Mouse (Mus musculus): Measurements from ENCODE around the gene Lama5. TPM values are rescaled to one million over a fixed set of nuclear protein-coding genes. Genes with fewer than 3 reads are reported as not detected.

Lama5 gene
- total RNA-seq, 2 experiments from 2014 or later = 47.5 to 66.5 TPM

DNA sequence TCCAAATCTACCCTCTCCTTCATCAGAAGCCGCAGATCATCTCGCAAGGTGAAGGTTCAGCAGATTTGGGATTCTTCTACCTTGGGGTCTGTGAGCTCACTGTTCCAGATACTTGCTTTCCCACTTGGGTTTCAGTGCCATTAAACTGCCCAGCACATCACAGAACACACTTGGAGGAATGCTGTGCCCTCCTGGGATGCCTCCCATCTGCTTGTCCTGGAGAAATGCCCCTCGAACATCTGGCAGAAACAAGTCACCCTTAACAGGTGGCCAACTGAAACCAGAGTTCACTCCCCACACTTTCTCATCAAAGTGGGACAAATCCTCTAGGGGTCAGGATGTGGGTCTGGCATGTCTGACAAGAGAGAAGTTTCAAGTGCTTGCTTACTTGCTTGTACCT lies 67.0 kb downstream of the Lama5 start:
- DNase-seq (ENCODE audit: low spot score in 2 of 2) = no peak

- DNase-seq (ENCODE audit: low spot score in 2 of 2) = no peak
These were observed 70.9 kb downstream of the Lama5 start for GRCm38 (mm10) chr2:180154796-180155195.

DNA sequence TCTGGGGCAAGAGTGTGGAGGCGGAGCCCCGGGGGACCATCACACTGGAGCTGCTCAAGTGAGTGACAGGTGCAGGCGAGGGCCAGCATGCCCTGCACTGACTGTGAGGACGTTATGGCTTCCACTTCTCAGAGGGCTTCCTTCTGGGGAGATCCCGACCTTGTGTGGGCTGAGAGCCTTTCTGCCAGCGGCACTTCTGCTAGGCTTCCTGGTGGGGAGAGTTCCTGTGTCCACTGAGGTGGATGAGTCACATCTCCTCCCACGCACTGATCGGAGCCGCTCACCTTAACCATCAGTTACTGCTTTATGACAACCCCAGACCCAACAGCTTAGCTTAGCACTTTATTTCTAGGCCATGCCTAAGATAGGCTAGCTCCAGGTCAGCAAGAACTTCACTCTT lies 77.1 kb downstream of the Lama5 start:
- DNase-seq (ENCODE audit: low spot score in 2 of 2) = no peak

DNA sequence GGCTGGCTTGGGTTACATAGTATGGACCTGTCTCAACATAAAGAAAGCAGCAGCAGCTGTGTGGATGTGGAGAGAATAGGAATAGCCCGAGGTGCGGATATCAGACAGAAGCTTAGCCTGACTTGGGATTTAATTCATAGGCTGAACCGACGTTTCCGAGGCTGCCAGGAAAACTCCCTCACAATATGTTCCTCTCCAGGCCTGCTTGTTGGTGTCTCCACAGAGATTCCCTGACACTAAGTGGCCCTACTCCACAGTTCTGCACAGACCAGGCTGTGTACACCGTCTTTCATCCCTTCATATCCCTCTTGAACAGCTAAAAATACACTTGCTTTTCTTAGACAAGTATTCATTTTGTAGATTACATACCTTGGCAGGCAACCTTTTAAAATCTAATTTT lies 78.3 kb downstream of the Lama5 start:
- no peak for DNase-seq (ENCODE audit: low spot score in 2 of 2)

DNA sequence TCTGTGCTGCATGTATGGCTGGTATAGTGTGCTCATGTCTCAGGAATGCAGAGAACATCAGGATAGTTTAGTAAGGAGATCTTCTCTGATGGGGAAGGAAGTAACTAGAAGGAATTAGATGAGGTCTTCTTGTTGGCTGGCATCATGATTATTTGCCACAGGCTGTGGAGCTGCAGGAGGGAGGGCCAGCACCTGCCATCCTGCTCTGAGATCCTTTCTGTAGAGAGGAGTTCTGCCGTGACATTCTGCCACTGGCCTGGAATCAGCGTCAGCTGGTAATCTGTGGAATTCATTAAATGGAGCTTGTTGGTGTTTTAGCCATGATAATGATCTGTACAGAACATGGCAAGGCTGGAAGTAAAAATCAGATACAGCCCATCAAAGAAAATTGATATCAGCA lies 79.6 kb downstream of the Lama5 start:
- no peak for DNase-seq (ENCODE audit: low spot score in 2 of 2)

- DNase-seq (ENCODE audit: low spot score in 2 of 2) = no peak
These were observed 90.2 kb downstream of the Lama5 start for GRCm38 (mm10) chr2:180135414-180135813.

DNA sequence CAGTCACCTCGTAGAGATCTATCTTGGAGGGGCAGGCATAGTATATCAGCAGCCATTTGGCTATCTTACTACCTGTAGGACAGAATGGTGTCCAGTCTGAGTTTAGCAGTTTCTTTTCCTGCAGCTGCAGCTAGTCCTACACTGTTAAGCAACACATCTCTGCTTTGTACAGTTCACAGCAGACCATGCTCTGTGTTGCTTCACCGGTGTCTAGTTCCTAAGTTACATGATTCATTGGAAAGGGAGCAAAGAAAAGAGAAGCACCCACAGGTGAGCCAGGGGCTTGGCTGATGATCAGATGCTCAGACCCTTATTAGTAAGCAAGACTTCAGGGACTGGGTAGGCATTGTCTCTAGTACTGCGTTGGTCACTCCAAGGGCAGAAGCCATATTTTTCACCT lies 91.7 kb downstream of the Lama5 start:
- no peak for DNase-seq (ENCODE audit: low spot score in 2 of 2)

DNA sequence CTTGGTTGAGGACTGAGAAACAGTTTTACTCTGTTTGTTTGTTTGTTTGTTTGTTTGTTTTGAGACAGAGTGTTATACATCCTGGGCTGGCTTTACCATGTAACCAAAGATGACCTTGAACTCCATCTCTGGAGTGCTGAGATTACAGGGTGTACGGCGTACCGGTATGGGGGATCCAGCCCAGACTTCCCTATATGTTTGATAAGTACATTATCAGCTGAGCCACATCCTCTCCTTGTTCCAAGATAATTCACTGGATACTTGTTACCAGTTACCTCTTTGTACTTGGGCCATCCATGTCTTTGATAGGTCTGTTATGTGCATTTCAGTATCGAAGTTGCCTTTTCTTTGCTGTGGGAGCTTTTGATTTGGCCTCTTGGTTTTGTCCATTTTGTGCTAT lies 92.4 kb downstream of the Lama5 start:
- no peak for DNase-seq (ENCODE audit: low spot score in 2 of 2)

DNA sequence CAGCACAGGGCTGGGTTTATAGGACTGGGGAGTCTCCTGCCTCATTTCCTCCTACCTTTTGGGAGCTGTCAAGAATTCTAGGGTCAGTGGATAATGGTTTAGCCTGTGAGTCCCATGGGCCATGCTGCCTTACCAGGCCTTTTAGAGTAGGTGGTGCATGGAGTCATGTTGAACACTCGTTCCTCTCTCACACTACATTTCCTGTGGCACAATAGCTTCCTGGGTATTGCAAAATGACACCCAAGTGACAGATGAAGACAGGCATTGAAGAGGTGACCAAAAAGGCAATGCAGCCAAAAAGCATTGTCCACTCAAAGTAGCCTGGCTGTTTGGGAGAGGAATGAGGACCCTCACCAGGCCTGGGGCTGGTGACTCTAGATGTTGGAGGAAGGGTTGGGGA lies 98.0 kb downstream of the Lama5 start:
- no peak for DNase-seq (ENCODE audit: low spot score in 2 of 2)

Small RNA genes lying within 50 kb of the gene (microRNA-seq; reads per million reads assigned to microRNA genes)
- gene Mir3091 (not detected), gene Mir7005 (not detected)

Other genes with a start within 250 kb of the Lama5 start
- gene Taf4, start 249.2 kb downstream of the Lama5 start, total RNA-seq (2021) = 10 to 100 TPM; 22.7 to 26.0 TPM
- 10 to 100 TPM; 45.3 to 47.4 TPM for gene Lsm14b, start 200.9 kb downstream of the Lama5 start, total RNA-seq (2021)
- 100 to 1,000 TPM; 245 to 248 TPM for gene Psma7, start 183.4 kb downstream of the Lama5 start, total RNA-seq (2021)
- gene Ss18l1, start 183.3 kb downstream of the Lama5 start, total RNA-seq (2021) = 1 to 10 TPM; 8.9 to 9.6 TPM
- gene Mtg2, start 155.3 kb downstream of the Lama5 start, total RNA-seq (2021) = 10 to 100 TPM; 16.4 to 17.7 TPM
- under 1 TPM; 0.28 to 0.48 TPM for gene Hrh3, start 121.4 kb downstream of the Lama5 start, total RNA-seq (2021)
- gene Osbpl2, start 106.6 kb downstream of the Lama5 start, total RNA-seq (2021) = 10 to 100 TPM; 35.1 to 37.2 TPM
- 100 to 1,000 TPM; 128 to 136 TPM for gene Adrm1, start 54.4 kb downstream of the Lama5 start, total RNA-seq (2021)
- 1,000 to 10,000 TPM; 1,005 to 1,051 TPM for gene Rps21, start 31.5 kb upstream of the Lama5 start, total RNA-seq (2021)
- gene Cables2, start 47.6 kb upstream of the Lama5 start, total RNA-seq (2021) = 10 to 100 TPM; 19.8 to 21.2 TPM
- gene Rbbp8nl, start 64.0 kb upstream of the Lama5 start, total RNA-seq (2021) = not detected
- under 1 TPM; 0.45 to 0.65 TPM for gene Gata5, start 108.8 kb upstream of the Lama5 start, total RNA-seq (2021)
- gene Slco4a1, start 230.4 kb upstream of the Lama5 start, total RNA-seq (2021) = under 1 TPM; 0.59 TPM